Mouse (Mus musculus): ENCODE results near the gene Msh4.

DNA sequence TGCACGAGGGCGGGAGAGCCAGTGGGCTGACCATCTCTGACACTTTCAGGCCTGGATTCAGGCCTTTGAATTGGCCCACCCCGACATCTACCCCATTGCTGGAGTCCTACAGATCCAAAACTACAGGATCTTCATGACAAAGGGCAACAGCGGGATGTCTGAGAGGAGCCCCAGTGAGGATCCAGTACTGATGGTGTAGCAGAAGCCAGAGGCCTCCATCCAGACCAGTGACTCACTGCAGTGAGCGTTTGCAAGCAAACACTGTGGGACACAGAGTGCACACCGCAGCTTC, 73.3 kb downstream of the Msh4 start:
- TF ChIP-seq CTCF (IDR thresholded peaks at IDR 0.05; ENCODE audit: control insufficient read depth, insufficient read depth, insufficient read length) (no peak), MYOG (IDR thresholded peaks at IDR 0.05; ENCODE audit: control insufficient read depth, extremely low read depth, insufficient read length) (no peak), USF1 (IDR thresholded peaks at IDR 0.05; ENCODE audit: low read depth) (no peak), CEBPB (IDR thresholded peaks at IDR 0.05; ENCODE audit: low read depth) (no peak), MAX (IDR thresholded peaks at IDR 0.05) (no peak), MYOD1 (IDR thresholded peaks at IDR 0.05; ENCODE audit: control insufficient read depth, insufficient read length, low read depth) (no peak)

Measured in C2C12 (cell line).